Mouse (Mus musculus) cortical plate, adult 2 months (tissue): ENCODE data around the gene Akr1c18. TPM values are rescaled to one million over a fixed set of nuclear protein-coding genes. Genes with fewer than 3 reads are reported as not detected.
"Not testable (repeated sequence)": the region's sequence is repeated elsewhere in the genome, so short reads cannot be mapped to it uniquely, and the experiment has no call there.

Experiments used
- H3K27ac ChIP-seq: fragments of 200-500 bp; 2 replicates; pipeline ENCODE4 v1.5.1; 2012; ENCODE audit warnings: low read length, control low read depth, inconsistent platforms; ENCODE audit not compliant: insufficient read depth
- H3K4me1 ChIP-seq: fragments of 200-500 bp; 2 replicates; pipeline ENCODE4 v1.6.1; 2011; ENCODE audit warnings: low read length; ENCODE audit not compliant: control insufficient read depth, insufficient read depth
- H3K4me3 ChIP-seq: fragments of 200-500 bp; 2 replicates; pipeline ENCODE4 v1.5.1; 2011; ENCODE audit warnings: mild to moderate bottlenecking, low read length, control low read depth; ENCODE audit not compliant: insufficient read depth
- CTCF ChIP-seq: fragments of 200-500 bp; IDR thresholded peaks from 2 replicates; pipeline ENCODE4 v1.5.1; 2011; ENCODE audit warnings: mild to moderate bottlenecking, control low read depth, low read length; ENCODE audit not compliant: insufficient read depth; ENCODE audit errors: extremely low read depth
- POLR2A ChIP-seq: fragments of 200-500 bp; IDR thresholded peaks from 2 replicates; pipeline ENCODE4 v1.6.1; 2011; ENCODE audit warnings: mild to moderate bottlenecking, low read length, control low read depth; ENCODE audit not compliant: insufficient read depth; ENCODE audit errors: extremely low read depth
- polyA plus RNA-seq: library from polyadenylated mRNA; depleted of rRNA; stranded (reverse); fragments of >200 nt; gene quantifications from 2 replicates; pipeline ENCODE4 v1.2.3, GENCODE M21; 2012; rRNA removed

Gene Akr1c18
- 1.8 and 2.0 TPM in 2 replicates for polyA plus RNA-seq

DNA sequence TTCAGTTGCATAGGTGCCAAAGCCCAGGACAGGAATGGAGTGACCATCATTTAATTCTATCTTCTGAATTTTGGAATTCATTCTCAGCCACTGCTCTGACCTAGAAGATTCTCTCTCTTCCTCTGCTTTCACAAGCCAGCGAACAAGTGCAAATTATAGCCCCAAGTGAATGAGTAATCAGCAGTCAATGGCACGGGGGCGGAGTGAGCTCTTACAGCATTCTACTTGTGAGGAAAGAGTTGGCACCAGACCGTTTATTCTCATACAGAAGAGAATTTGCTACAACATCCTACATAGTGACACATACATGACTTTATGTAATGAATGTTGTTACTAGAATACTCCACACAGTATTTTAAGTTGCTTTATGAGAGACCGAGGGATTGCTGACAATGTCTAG is at the start of gene Akr1c18:
Akr1c18 (minus strand) TSS at position 137 of the 400 bp plus-strand sequence.
- Histone ChIP-seq H3K27ac (no peak within 1 kb of the TSS), H3K4me3 (no peak within 1 kb of the TSS), H3K4me1 (no peaks in the 10 kb centered on the region)
- TF ChIP-seq POLR2A = no peak

DNA sequence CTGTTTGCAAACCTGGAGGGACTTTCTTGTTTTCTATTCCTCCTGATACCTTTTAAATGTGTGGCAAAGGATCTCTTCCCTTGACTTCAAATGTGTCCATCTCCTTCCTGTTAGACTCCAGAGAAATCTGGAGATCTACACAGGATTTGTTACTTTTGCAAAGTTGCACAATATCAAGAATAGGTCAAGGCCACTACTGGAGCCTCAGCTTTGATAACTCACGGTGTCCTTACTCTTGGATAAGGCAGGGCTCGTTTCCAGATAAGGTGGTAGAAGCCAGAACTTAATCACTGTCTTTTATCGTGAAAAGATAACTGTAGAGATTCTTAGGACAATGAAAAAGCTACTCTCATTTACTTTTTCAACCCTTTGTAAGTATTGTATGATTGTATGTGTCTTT is 42.1 kb upstream of the Akr1c18 start:
- TF ChIP-seq CTCF (no peak), POLR2A (no peak)
- Histone ChIP-seq H3K4me1 (no peaks in the 10 kb centered on the region), H3K4me3 (no peak overlapping the region), H3K27ac (no peak overlapping the region)

DNA sequence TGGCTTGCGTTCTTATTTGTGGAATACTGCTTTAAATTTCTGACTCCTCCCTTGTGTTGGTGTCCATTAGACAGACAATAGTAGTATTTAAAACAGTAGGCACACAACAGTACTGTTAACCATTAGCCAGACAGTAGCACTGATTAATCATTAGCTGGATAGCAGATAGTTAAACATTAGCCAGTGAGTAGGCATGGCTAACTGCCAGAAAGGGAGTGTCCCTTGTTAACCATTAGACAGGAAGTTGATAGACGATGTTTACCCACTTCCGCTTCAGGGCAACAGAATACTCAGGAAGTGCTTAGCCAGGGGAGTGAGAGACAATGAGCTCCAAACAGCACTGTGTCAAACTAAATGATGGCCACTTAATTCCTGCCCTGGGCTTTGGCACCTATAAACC is 40.5 kb upstream of the Akr1c18 start, which contains the start of gene Akr1c13:
Akr1c13 (plus strand) TSS at position 247 of the 400 bp plus-strand sequence.
- Histone ChIP-seq H3K4me3 (no peak within 1 kb of the TSS), H3K27ac (no peak within 1 kb of the TSS), H3K4me1 (no peaks in the 10 kb centered on the region)
- TF ChIP-seq CTCF (no peak), POLR2A (no peak)

DNA sequence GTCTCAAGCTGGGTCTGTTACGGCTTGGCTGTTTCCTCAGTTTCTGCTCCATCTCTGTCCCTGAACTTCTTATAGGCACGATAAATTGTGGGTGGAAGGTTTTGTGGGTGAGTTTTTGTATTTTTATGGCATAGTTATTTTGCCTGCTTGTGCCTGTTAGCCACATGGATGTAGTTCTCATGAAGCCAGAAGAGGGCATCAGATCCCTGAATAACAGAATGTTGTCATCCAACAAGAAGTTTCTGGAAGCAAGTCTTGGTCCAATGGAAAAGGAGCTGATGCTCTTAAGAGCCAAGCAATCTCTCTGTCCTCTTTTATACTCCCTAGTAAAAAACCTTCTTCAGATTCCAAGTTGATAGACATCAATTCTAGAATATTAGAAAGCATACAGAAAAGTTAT is 37.7 kb upstream of the Akr1c18 start:
- TF ChIP-seq CTCF (peak; percentile 21; the same call in 1 of the 2 replicates), POLR2A (no peak)
- no peak overlapping the region for H3K4me3 ChIP-seq
- no peaks in the 10 kb centered on the region for H3K4me1 ChIP-seq
- H3K27ac ChIP-seq = no peak overlapping the region

DNA sequence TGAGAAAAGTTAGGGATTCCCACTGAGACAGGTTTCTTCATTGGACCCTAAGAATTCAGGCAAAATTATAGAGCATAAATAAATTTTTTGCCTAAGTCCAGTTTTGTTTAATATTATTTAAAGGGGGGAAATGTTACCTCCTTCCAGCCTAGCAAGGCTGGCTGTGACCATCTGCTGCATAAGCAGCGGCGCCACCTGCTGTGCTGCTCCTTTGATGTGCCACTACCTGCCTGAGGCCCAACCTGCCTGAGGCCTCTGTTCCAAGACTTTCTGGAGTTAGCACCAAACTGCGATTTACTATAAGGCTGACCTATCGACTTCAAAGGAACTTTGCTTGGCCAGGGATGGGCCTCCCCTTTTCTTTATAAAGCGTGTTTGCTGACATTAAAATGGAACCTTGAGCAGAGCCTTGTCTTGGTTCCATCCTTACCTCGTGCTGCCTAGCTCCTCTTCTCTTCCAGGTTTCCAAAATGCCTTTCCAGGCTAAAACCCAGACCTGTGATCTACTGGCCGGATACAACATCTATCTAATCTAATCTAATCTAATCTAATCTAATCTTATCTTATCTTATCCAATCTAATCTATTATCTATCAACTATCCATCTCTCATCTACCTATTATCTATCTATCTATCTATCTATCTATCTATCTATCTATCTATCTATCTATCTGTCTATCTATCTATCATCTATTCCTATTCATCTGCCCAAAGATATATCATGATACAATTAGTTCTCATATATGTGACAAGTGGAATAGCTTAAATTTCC is 36.4 kb upstream of the Akr1c18 start:
- not testable (repeated sequence) for H3K27ac ChIP-seq, H3K4me1 ChIP-seq, H3K4me3 ChIP-seq

DNA sequence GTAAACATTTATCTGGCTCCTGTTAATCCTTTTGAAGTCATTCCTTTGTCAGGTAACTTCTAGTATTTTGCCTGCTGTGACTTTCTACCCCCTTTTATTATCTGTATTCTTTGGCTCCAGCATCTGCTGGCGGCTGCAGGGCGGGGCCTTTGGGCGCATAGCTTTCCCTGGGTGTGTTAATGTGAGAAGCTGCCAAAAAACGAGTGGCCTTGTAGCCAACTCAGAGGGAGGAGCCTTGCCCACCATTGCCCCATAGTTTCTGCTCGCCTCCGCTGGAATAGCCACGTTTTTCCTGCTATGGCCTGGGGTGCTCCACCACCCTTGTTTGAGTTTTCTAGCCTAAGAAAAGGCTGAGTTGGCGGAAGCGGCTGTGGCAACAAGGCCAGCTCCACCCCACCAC is 32.7 kb upstream of the Akr1c18 start:
- TF ChIP-seq CTCF = no peak
- no peak for TF ChIP-seq POLR2A
- no peak overlapping the region for H3K27ac ChIP-seq
- no peaks in the 10 kb centered on the region for H3K4me1 ChIP-seq
- no peak overlapping the region for H3K4me3 ChIP-seq

DNA sequence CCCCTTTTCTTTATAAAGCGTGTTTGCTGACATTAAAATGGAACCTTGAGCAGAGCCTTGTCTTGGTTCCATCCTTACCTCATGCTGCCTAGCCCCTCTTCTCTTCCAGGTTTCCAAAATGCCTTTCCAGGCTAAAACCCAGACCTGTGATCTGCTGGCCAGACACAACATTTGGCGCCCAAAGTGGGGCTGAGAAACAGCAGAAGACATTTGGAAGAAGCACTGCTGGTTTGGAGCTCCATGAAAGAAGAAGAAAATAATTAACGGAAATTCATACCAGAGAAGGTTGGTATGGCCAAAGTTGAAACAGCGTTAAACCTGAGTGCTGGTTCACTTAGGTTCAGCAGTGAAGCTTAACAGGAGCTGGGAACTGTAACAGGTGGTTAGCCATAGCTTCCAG is 30.9 kb upstream of the Akr1c18 start:
- not testable (repeated sequence) for H3K4me3 ChIP-seq, H3K4me1 ChIP-seq, H3K27ac ChIP-seq

DNA sequence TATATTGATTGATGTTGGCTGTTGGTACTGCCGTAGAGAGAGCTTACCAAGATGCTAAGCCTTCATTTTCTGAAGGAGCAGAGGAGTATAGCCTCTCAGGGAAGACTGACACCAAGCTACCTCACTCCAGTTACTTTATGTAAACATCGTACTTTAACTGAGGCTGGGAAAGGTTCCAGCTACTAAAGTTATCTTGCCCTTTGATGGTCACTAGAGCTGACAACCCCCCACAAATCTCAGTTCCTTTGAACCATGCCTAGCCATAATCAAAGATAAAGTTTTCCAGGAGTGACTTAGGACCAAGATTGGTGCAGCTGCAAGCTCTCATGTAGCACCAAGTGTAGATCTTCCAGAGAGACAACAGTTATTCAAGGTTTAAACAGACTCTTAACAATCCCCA is 22.5 kb upstream of the Akr1c18 start:
- no peak overlapping the region for H3K27ac ChIP-seq
- H3K4me3 ChIP-seq = no peak overlapping the region
- no peaks in the 10 kb centered on the region for H3K4me1 ChIP-seq
- TF ChIP-seq CTCF = no peak
- no peak for TF ChIP-seq POLR2A

DNA sequence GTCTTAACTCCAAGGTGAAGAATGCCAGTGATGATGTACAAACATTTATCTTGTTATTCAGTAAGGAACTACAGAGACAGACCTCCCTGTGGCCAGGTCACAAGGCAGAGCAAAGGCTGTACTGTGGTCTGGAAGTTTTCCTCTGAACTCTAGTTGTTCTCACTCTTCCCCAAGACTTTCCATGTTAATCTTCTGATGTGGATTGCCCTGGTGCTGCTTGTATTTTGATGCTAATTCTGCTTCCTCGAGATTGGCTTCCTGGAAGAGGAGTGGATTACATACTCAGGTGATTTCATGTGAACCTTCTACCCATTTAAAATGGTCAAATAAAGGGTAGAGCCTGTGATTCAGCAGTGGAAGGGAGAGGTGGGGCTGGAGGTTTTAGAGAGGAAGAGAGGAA is 17.6 kb upstream of the Akr1c18 start:
- TF ChIP-seq CTCF (no peak), POLR2A (no peak)
- no peak overlapping the region for H3K4me3 ChIP-seq

DNA sequence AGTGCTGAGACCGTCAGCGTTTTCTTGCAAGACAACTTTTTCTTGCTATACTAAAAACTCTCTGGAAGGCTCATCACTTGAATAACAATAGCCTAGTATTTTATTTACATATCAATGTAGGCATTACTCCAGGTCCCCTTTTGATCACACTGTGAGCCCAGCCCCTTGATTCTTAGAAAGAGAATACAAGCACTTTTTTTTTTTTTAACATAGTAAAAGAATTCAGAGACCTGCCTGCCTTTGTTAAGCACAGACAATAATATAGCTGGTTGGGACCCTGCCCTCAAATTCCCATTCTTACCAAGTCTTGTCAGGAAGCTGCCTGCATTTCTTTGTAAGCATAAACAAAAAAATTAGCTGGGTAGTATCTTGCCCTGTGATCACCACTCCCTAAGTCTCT is 4.8 kb upstream of the Akr1c18 start:
- Histone ChIP-seq H3K27ac (no peak overlapping the region), H3K4me1 (no peaks in the 10 kb centered on the region), H3K4me3 (no peak overlapping the region)
- TF ChIP-seq CTCF = no peak
- TF ChIP-seq POLR2A = no peak

More for the DNA sequence above, 17.6 kb upstream of the Akr1c18 start:
- Histone ChIP-seq H3K27ac (no peak overlapping the region), H3K4me1 (no peaks in the 10 kb centered on the region)

DNA sequence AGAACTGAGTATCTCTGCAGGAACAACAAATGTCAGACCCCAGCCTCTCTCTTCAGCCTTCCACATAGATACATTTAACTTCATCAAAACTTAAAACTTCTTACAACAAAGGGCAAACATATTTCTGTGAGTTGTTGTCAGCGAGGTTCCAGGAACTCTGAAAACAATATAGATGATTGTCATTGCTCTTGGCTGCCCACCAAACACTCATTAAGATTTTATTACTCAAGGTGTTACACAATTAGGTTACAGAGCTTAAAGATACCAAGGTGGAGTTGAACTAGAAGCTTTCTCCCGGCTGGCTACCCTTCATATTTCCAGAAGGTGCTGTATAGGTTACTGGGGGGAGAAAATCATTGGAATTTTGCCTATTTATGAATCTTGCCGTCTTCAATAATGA is 3.1 kb upstream of the Akr1c18 start:
- H3K27ac ChIP-seq = no peak overlapping the region
- no peak for TF ChIP-seq POLR2A
- TF ChIP-seq CTCF = no peak
- no peaks in the 10 kb centered on the region for H3K4me1 ChIP-seq
- no peak overlapping the region for H3K4me3 ChIP-seq
